Mouse (Mus musculus) G1E-ER4 (cell line): ENCODE results near the gene Selenoo. TPM values are rescaled to one million over a fixed set of nuclear protein-coding genes. Genes with fewer than 3 reads are reported as not detected.

Experiments used
- GATA1 ChIP-seq: IDR thresholded peaks from one replicate; pipeline ENCODE4 v1.8.0; 2012; ENCODE audit warnings: low read length, inconsistent platforms
- polyA plus RNA-seq: library from polyadenylated mRNA; stranded (reverse); fragments of >175 nt; gene quantifications from 2 replicates; pipeline ENCODE4 v1.2.3, GENCODE M21; 2012

Gene Selenoo
- polyA plus RNA-seq, 1 experiment = 19.7 TPM

- TF ChIP-seq GATA1 = no peak
Measured at GRCm38 (mm10) chr15:89131316-89131715, 42.4 kb downstream of the Selenoo start.

DNA sequence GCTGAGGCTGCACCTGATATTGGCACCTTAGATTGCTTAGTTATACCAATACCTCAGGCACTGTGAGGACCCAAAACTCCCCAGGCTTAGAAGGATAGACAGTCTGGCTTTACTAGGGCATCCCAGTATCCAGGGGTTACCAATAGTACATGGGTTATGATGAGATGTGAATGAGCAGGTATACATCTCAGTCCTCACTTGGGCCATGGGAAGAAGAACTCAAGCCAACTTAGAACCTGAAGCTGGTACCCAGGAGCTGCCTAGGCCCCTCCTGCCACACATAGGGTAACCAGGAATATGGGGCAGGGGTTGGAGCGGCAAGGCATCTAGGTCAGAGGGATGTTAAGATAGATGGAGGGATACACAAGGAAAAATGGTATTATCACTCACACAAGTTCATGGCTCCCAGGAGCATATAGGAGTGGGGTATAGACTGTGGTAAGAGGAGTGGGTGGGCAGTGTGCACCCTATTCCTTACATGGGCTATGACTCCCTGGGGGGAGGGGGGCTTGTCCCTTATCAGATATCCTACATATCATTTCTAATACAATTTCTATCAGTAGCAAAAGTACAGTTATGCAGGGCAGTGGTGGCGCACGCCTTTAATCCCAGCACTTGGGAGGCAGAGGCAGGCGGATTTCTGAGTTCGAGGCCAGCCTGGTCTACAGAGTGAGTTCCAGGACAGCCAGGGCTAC lies 47.7 kb downstream of the Selenoo start:
- no peak for TF ChIP-seq GATA1

- no peak for TF ChIP-seq GATA1
Measured at GRCm38 (mm10) chr15:89137378-89138045, 48.6 kb downstream of the Selenoo start.

DNA sequence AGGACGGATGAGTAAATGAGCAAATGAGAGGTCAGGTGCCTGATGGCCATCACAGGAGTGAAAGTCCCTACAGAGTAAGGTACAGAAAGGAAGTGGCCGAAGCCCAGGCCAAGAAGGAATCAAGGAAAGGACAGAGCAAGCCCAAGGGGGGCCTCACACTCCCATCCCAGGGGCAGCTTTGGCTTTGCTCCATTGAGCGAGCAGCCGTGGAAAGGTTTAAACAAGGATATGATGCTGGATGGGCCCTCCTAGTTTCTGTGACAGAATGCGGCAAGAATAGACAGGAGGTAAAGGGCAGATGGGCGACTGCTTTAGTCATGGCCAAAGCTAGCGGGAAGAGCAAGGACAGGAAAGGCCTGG lies 49.1 kb downstream of the Selenoo start:
- no peak for TF ChIP-seq GATA1

DNA sequence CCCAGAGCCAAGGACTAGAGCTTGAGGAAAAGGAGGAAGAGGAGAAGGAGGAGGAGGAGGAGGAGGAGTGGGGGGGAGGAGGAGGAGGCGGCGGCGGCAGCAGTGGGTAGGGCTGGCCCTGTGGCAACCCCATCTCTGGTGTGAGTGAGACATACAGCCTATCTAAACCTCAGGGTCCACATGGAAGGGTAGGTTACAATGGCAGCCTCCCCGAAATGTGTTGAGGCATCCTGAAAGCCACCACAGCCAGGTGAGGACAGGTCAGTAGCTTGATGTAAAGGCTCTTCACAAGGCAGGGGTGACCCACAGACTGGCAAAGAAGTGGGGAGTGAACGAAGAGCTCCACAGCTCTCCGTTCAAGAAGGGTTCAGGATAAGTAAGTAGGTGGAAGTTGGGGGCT lies 49.6 kb downstream of the Selenoo start:
- TF ChIP-seq GATA1 = no peak

- no peak for TF ChIP-seq GATA1
Measured at GRCm38 (mm10) chr15:89140048-89140658, 51.3 kb downstream of the Selenoo start.

- TF ChIP-seq GATA1 = no peak
Measured at GRCm38 (mm10) chr15:89140659-89141252, 51.9 kb downstream of the Selenoo start, which contains the start of gene Mapk12. Gene Mapk12 (minus strand): TSS chr15:89140703.

DNA sequence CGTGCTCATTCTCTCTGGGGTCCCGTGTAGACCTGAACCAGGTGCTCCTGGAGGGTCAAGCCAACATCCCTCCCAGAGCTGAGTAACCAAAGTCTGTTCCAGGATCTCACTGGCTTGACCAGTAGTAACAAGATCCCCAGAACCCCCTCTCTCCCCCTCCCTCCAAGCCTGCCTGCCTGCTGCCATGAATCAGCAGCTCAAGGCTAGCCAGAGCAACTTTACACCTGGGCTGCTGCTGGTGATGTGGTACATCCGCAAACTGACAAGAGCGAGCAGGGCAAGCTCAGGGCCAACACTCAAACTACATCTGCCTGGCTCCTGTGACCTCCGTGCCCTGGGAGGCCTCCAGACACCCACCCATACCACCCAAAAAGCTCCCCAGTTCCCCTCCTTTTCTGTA lies 52.6 kb downstream of the Selenoo start:
- TF ChIP-seq GATA1 = no peak

GRCm38 (mm10) chr15:89141905-89142304 lies 53.0 kb downstream of the Selenoo start:
- TF ChIP-seq GATA1 = no peak

DNA sequence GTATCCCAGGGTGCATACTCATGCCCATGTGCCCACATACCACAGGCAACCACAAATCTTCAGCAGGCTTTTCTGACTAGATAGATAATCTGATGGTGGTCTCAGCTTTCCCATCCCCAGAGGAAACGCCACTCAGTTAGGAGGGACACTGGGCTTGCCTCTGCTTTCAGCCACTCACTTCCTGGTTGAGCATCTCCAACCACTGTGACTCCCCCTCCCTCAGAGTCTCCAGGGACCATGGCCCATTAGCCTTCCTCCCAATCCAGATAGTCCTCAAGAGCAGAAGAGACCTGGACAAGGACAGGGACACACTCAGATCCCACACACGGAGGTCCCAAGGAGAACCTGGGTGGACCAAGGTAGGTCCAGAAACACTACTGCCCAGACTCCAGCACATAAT lies 54.2 kb downstream of the Selenoo start:
- no peak for TF ChIP-seq GATA1

DNA sequence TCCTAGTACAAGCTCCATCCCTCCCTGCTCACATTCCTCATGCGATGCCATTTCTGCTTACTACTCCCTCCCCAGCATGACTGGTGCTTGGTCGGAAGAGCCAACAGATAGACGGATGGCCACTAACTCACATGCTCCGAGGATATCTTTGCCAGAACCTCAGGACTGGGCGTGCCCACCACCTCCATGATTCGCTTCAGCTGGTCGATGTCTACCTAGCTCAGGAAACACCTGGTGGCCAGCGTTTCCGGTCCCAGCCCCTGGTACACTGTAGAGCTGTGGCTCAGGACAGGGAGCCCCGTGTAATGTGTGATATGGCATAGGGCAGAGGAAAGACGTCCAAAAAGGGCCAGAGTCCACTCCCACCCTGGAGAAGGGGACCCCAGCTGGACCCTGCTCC lies 56.1 kb downstream of the Selenoo start:
- no peak for TF ChIP-seq GATA1

- TF ChIP-seq GATA1 = no peak
Measured at GRCm38 (mm10) chr15:89145813-89146350, 57.0 kb downstream of the Selenoo start.

DNA sequence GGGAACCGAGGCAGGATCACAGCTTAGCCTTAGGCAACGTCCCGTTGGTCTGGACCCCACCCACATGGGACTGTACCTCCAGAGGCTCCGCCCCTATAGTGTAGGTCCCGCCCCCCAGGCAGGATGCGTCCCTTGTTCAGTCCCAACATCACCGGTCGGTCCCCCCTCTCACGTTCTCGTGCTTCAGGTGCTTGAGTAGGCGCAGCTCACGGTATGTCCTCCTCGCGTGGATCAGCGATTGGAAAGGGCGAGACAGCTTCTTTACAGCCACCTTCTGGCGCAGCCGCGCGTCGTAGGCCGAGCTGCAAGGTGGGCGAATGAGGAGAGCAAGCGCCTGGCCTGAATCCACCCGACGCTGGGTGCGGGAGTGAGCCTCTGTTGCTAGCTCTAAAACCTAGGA lies 57.7 kb downstream of the Selenoo start:
- no peak for TF ChIP-seq GATA1

DNA sequence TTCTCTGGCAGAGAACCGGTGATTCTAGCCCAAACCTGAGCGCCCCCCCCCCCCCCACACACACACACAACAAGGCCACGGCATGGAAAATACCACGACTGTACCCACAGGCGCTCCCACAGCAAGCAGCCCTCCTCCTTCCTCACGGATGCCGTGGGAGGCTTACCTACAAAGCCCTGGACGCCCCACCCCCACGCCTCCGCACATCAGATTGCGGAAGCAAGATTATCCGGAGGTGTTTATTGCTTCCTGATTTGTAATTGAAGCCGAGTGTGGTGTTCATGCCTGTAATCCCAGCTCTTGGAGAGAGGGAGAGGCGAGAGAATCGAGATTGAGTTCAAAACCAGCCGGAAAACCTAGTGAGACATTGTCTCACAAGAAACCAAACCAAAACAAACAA lies 58.1 kb downstream of the Selenoo start:
- TF ChIP-seq GATA1 = no peak

DNA sequence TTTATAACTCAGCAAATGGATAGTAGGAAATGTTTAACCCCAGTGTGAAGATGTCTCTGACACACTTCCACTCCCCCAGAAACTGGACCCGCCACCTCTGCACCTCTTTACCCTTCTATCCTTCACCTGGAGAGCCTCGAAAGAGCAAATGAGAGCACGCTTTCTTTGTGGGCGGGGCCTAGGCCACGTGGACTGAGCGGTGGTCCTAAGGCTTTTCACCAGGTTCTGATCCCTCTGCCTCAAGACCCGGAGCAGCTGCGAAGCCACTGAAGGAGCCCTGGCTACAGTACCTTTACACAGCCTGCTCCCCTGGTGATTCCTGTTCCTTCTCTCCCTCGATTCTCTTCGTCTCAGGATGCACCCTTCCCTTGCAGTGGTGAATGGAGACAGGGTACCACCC lies 58.6 kb downstream of the Selenoo start:
- no peak for TF ChIP-seq GATA1

GRCm38 (mm10) chr15:89147895-89148294 lies 59.0 kb downstream of the Selenoo start:
- no peak for TF ChIP-seq GATA1
